Mouse (Mus musculus) myocyte (in vitro differentiated cells): ENCODE results near the gene D930020B18Rik.

Source experiments
- E2F4 ChIP-seq: IDR thresholded peaks from one replicate; pipeline ENCODE4 v1.6.1; 2011; ENCODE audit warnings: mild to moderate bottlenecking, control low read depth, moderate library complexity; ENCODE audit not compliant: insufficient read depth
- MAX ChIP-seq: IDR thresholded peaks from one replicate; pipeline ENCODE4 v1.6.1; 2011; ENCODE audit warnings: low read depth, mild to moderate bottlenecking, control low read depth
- POLR2A ChIP-seq: IDR thresholded peaks from one replicate; pipeline ENCODE4 v1.6.1; 2011; ENCODE audit warnings: low read depth, mild to moderate bottlenecking, control low read depth, moderate library complexity; ENCODE audit not compliant: insufficient read length
- REST ChIP-seq: IDR thresholded peaks from one replicate; pipeline ENCODE4 v1.6.1; 2011; ENCODE audit warnings: mild to moderate bottlenecking, control low read depth, moderate library complexity; ENCODE audit not compliant: insufficient read depth, insufficient read length
- SRF ChIP-seq: IDR thresholded peaks from one replicate; pipeline ENCODE4 v1.6.1; 2011; ENCODE audit warnings: low read depth; ENCODE audit not compliant: control insufficient read depth, insufficient read length
- USF1 ChIP-seq: IDR thresholded peaks from one replicate; pipeline ENCODE4 v1.6.1; 2011; ENCODE audit warnings: low read depth, mild to moderate bottlenecking, control low read depth, moderate library complexity

- no peak for TF ChIP-seq POLR2A
- no peak for TF ChIP-seq E2F4
- no peak for TF ChIP-seq MAX
- TF ChIP-seq SRF: no peak
- TF ChIP-seq REST: no peak
- TF ChIP-seq USF1: no peak
Observed at GRCm38 (mm10) chr10:121705399-121706163, 64.2 kb downstream of the D930020B18Rik start.
